Mouse (Mus musculus) liver, adult 2 months (tissue): Measurements from ENCODE around the gene Bag6.

Source experiments
- CTCF ChIP-seq: fragments of 200-500 bp; IDR thresholded peaks from 2 replicates; pipeline ENCODE4 v1.5.1; 2011; ENCODE audit warnings: low read depth, low read length, control low read depth
- POLR2A ChIP-seq: fragments of 200-500 bp; IDR thresholded peaks from 2 replicates; pipeline ENCODE4 v1.6.1; 2011; ENCODE audit warnings: low read length, control low read depth; ENCODE audit not compliant: insufficient read depth; ENCODE audit errors: extremely low read depth

DNA sequence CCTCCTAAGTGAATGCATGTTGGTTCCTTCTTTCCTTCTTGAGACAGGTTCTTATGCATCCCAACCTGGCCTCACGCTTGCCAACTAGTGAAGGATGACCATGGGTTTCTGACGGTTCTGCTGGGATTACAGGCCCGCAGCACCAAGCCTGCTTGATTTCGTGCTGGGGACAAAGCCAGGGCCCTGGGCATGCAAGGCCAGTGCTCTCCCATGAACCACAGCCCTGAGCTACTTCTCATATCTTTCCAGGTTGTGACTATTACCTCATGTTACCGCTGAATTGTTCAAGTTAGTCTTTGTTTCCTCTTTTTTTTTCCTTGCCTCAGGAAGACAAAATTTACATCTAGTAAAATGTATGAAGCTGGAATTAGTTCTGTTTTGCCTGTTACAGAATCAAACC is 57.9 kb downstream of the Bag6 start:
- TF ChIP-seq CTCF: no peak
- no peak for TF ChIP-seq POLR2A
